Mouse (Mus musculus): Measurements from ENCODE around the gene Als2cr12.

DNA sequence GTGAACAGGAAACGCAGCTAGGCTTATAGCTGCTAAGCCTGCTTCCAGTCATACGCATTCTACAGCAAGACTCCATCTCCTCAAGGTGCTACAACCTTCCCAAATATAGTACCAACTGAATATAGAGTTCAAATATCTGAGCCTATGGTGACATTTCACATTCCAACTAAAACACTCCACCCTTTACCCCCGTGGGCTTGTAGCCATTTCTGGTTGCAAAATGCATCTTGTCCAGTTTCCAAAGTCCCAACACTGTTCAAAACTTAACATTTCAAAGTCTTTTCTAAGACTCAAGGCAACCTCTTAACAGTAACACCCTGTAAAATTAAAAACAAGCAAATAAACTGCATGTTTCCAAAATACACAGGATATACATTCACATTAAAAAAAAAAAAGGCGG, 80.6 kb downstream of the Als2cr12 start:
- TF ChIP-seq CTCF (IDR thresholded peaks at IDR 0.05; ENCODE audit: borderline replicate concordance, control insufficient read depth, extremely low read depth, insufficient read depth, low read length, poor library complexity) (no peak), POLR2A (IDR thresholded peaks at IDR 0.05; ENCODE audit: control insufficient read depth, extremely low read depth, insufficient read depth, low read length, poor library complexity) (no peak)

Measured in thymus, adult 2 months (tissue).